Mouse (Mus musculus): ENCODE data around the gene Tmem63c. TPM values are rescaled to one million over a fixed set of nuclear protein-coding genes. Genes with fewer than 3 reads are reported as not detected.

The Tmem63c gene
- total and polyA plus RNA-seq, 3 experiments: not detected

DNA sequence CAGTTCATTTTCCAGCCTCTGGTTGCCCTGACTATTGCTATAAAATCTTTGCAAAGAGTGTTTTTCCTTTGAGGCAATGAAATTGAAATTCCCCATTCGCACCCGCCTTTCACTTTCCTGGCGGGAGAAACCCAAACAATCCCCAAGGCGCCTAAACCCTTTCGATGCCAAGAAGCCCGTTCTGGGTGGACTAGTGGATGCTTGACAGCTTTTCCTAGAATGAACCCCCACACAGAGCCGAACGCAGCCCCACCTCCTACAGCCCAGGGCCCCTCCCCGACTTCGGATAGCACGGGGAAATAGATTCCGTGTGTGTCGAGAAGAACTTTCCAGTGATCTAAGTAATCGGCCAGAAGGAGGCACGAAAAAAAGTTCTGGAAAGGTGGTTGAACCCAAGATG, 31.8 kb upstream of the Tmem63c start:
- ATAC-seq (ENCODE audit: extremely low read depth, insufficient number of reproducible peaks, low FRiP score, poor library complexity, severe bottlenecking) (no peak), DNase-seq (ENCODE audit: low spot score) (no peak)
- Histone ChIP-seq H3K36me3 (replicated peaks) (no peaks in the 10 kb centered on the region), H3K9me3 (replicated peaks) (no peaks in the 10 kb centered on the region), H3K4me3 (ENCODE audit: low read depth, low read length) (no peak overlapping the region), H3K4me1 (ENCODE audit: insufficient read depth, low read depth, low read length) (no peaks in the 10 kb centered on the region), H3K27me3 (ENCODE audit: insufficient read depth, low read length) (peaks cover 14% of the 10 kb centered on the region; the same call in 1 of the 2 replicates)
- no peak for TF ChIP-seq CTCF (IDR thresholded peaks at IDR 0.05; ENCODE audit: low read depth, low read length)
- no peak for TF ChIP-seq GATA1 (IDR thresholded peaks at IDR 0.05; ENCODE audit: borderline replicate concordance, low read length)
- TF ChIP-seq TAL1 (conservative IDR thresholded peaks at IDR 0.05; ENCODE audit: low read depth, low read length): no peak
- TF ChIP-seq POLR2AphosphoS5 (IDR thresholded peaks at IDR 0.05; ENCODE audit: insufficient replicate concordance, low read depth, low read length): no peak
- TF ChIP-seq GATA2 (IDR thresholded peaks at IDR 0.05; ENCODE audit: borderline replicate concordance, low read depth, low read length): no peak

DNA sequence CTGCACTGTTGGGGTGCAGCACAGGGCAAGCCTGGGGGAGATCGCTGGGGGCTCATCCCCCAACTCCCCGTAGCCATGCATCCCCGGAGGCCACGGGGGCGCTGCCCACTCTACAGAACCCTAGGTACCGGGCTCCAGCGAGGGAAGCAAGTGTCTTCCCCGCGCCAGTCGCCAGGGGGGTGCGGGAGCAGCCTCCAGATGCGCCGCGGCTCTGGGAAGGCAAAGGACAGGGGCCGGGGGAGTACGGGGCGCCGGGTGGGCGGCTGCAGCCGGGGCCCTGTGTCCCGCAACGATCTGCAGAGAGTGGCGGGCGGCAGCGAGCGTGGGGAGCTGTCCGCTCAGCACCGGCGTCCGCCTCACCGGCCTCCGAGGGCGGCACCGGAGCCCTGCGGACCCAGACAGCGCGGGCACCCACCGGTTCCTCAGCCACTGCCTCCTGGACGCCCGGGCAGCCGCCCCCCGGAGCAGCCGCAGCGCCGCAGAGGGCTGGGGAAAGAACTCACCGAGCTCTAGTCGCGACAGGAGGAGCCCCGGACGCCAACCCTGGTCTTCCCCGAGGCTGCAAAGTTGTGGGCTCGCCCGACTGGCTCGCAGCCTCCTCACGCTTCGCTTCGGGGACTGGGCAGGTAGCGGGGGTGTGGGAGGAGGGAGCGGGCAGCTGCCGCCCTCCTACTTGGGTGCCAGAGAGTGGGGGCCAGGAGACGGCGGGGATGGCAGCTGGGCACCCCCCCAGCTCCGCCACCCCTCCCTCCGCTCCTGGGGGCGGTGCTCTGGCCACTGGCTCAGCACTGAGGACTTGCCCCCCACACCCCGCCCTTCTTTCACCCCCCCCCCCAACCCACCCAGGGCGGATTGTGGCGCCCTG, 31.0 kb upstream of the Tmem63c start, which contains the start of gene Zdhhc22:
Zdhhc22 (minus strand) TSS at position 541 of the 865 bp plus-strand sequence.
- no peaks in the 10 kb centered on the region for H3K9me3 ChIP-seq (replicated peaks)

DNA sequence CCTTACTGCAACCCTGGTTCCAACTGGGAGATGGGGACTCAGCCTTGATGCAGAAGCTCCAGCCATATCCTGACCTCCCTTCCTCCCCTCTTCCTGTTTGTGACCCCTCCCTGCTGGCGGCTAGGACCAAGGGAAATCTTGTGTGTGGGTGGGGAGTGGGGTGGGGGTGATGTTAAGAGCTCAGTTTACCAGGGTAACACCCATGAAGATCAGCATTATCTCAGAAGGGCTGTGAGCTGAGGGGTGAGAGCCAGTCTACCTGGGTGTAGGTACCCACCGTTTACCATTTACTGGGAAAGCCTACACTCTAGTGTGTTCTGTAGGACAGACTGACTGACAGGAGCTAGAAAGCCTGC, 30.4 kb upstream of the Tmem63c start:
- no peak for ATAC-seq (ENCODE audit: extremely low read depth, insufficient number of reproducible peaks, low FRiP score, poor library complexity, severe bottlenecking)
- no peaks in the 10 kb centered on the region for H3K36me3 ChIP-seq (replicated peaks)
- no peaks in the 10 kb centered on the region for H3K4me1 ChIP-seq (ENCODE audit: insufficient read depth, low read depth, low read length)
- no peak overlapping the region for H3K4me3 ChIP-seq (ENCODE audit: low read depth, low read length)
- no peak for DNase-seq (ENCODE audit: low spot score)
- peaks cover 14% of the 10 kb centered on the region; the same call in 1 of the 2 replicates for H3K27me3 ChIP-seq (ENCODE audit: insufficient read depth, low read length)
- H3K9me3 ChIP-seq (replicated peaks): no peaks in the 10 kb centered on the region
- TF ChIP-seq CTCF (IDR thresholded peaks at IDR 0.05; ENCODE audit: low read depth, low read length) (no peak), TAL1 (conservative IDR thresholded peaks at IDR 0.05; ENCODE audit: low read depth, low read length) (no peak), GATA1 (IDR thresholded peaks at IDR 0.05; ENCODE audit: borderline replicate concordance, low read length) (no peak)

More for the DNA sequence above, 31.0 kb upstream of the Tmem63c start, which contains the start of gene Zdhhc22:
- DNase-seq (ENCODE audit: low spot score): no peak
- TF ChIP-seq TAL1 (conservative IDR thresholded peaks at IDR 0.05; ENCODE audit: low read depth, low read length) (no peak), POLR2AphosphoS5 (IDR thresholded peaks at IDR 0.05; ENCODE audit: insufficient replicate concordance, low read depth, low read length) (no peak), CTCF (IDR thresholded peaks at IDR 0.05; ENCODE audit: low read depth, low read length) (no peak), GATA1 (IDR thresholded peaks at IDR 0.05; ENCODE audit: borderline replicate concordance, low read length) (no peak), GATA2 (IDR thresholded peaks at IDR 0.05; ENCODE audit: borderline replicate concordance, low read depth, low read length) (no peak)
- H3K4me1 ChIP-seq (ENCODE audit: insufficient read depth, low read depth, low read length): no peaks in the 10 kb centered on the region
- no peak for ATAC-seq (ENCODE audit: extremely low read depth, insufficient number of reproducible peaks, low FRiP score, poor library complexity, severe bottlenecking)
- no peak within 1 kb of the TSS for H3K4me3 ChIP-seq (ENCODE audit: low read depth, low read length)
- H3K36me3 ChIP-seq (replicated peaks): no peaks in the 10 kb centered on the region
- H3K27me3 ChIP-seq (ENCODE audit: insufficient read depth, low read length): peaks cover 14% of the 10 kb centered on the region; the same call in 1 of the 2 replicates

DNA sequence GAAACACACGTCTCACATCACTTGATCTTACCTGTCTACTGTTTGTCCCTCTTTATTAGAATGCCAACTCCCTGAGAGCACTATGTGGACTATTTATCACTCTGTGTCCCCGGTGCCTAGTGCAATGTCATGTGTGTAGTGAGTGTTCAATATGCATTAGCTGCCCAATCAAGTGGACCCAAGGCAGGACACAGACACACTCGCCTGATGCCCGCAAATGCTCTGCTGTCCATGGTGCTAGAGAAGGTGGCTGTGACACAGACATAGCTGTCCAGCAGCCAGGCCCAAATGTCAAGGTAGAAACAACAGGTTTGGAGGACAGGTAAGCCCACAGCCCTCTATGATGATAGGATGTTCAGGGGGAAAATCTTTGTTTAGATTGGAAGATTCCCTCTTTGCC, 27.0 kb upstream of the Tmem63c start:
- H3K4me3 ChIP-seq (ENCODE audit: low read depth, low read length): no peak overlapping the region
- H3K27me3 ChIP-seq (ENCODE audit: insufficient read depth, low read length): peaks cover 8% of the 10 kb centered on the region
- TF ChIP-seq CTCF (IDR thresholded peaks at IDR 0.05; ENCODE audit: low read depth, low read length): no peak
- no peak for TF ChIP-seq GATA1 (IDR thresholded peaks at IDR 0.05; ENCODE audit: borderline replicate concordance, low read length)
- no peak for TF ChIP-seq TAL1 (conservative IDR thresholded peaks at IDR 0.05; ENCODE audit: low read depth, low read length)
- TF ChIP-seq POLR2AphosphoS5 (IDR thresholded peaks at IDR 0.05; ENCODE audit: insufficient replicate concordance, low read depth, low read length): no peak
- TF ChIP-seq GATA2 (IDR thresholded peaks at IDR 0.05; ENCODE audit: borderline replicate concordance, low read depth, low read length): no peak
- ATAC-seq (ENCODE audit: extremely low read depth, insufficient number of reproducible peaks, low FRiP score, poor library complexity, severe bottlenecking): no peak
- no peak for DNase-seq (ENCODE audit: low spot score)
- H3K9me3 ChIP-seq (replicated peaks): no peaks in the 10 kb centered on the region
- no peaks in the 10 kb centered on the region for H3K36me3 ChIP-seq (replicated peaks)
- H3K4me1 ChIP-seq (ENCODE audit: insufficient read depth, low read depth, low read length): no peaks in the 10 kb centered on the region

DNA sequence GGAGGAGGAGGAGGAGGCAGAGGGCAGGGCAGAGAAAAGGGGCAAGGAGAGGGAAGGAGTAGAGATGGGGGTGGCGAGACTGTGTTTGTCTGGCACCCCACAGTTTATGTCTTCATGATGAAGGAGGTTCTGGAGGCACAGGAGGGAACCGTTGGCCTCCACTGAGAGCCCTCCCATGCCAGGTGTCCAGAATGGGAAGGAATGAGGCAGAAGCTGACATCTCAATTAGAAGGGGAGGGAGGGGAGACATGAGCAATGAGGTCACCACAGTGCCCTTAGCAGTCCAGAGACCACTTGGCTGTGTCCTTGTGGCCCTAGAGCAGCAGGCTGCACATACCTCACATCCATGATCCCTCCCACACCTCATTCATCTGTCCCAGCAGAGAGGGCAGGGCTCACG, 26.4 kb upstream of the Tmem63c start:
- ATAC-seq (ENCODE audit: extremely low read depth, insufficient number of reproducible peaks, low FRiP score, poor library complexity, severe bottlenecking): no peak
- no peaks in the 10 kb centered on the region for H3K36me3 ChIP-seq (replicated peaks)
- no peak overlapping the region for H3K4me3 ChIP-seq (ENCODE audit: low read depth, low read length)
- TF ChIP-seq TAL1 (conservative IDR thresholded peaks at IDR 0.05; ENCODE audit: low read depth, low read length) (no peak), GATA2 (IDR thresholded peaks at IDR 0.05; ENCODE audit: borderline replicate concordance, low read depth, low read length) (no peak), GATA1 (IDR thresholded peaks at IDR 0.05; ENCODE audit: borderline replicate concordance, low read length) (no peak), CTCF (IDR thresholded peaks at IDR 0.05; ENCODE audit: low read depth, low read length) (no peak), POLR2AphosphoS5 (IDR thresholded peaks at IDR 0.05; ENCODE audit: insufficient replicate concordance, low read depth, low read length) (no peak)
- no peak for DNase-seq (ENCODE audit: low spot score)
- H3K4me1 ChIP-seq (ENCODE audit: insufficient read depth, low read depth, low read length): no peaks in the 10 kb centered on the region
- H3K27me3 ChIP-seq (ENCODE audit: insufficient read depth, low read length): peaks cover 6% of the 10 kb centered on the region
- H3K9me3 ChIP-seq (replicated peaks): no peaks in the 10 kb centered on the region

DNA sequence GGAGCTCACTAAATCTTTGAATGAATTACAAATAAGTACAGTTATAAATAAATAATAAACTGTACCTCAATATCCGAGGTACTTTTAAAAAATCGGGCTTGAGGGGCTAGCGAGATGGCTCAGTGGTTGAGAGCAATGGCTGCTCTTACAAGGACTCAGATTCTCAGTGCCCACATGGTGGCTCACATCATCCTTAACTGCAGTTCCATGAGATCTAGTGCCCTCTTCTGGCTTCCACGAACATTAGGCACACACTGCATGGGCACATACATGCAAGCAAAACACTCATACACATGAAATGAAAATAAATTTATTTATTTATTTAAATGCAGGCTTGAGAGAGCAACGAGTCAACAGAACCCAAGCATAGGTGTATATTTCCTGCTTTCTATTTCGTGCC, 25.2 kb upstream of the Tmem63c start:
- Histone ChIP-seq H3K36me3 (replicated peaks) (no peaks in the 10 kb centered on the region), H3K27me3 (ENCODE audit: insufficient read depth, low read length) (peaks cover 6% of the 10 kb centered on the region; the same call in 1 of the 2 replicates), H3K4me1 (ENCODE audit: insufficient read depth, low read depth, low read length) (peaks cover 5% of the 10 kb centered on the region; the same call in 1 of the 2 replicates), H3K4me3 (ENCODE audit: low read depth, low read length) (no peak overlapping the region), H3K9me3 (replicated peaks) (no peaks in the 10 kb centered on the region)
- no peak for ATAC-seq (ENCODE audit: extremely low read depth, insufficient number of reproducible peaks, low FRiP score, poor library complexity, severe bottlenecking)
- DNase-seq (ENCODE audit: low spot score): no peak
- no peak for TF ChIP-seq GATA2 (IDR thresholded peaks at IDR 0.05; ENCODE audit: borderline replicate concordance, low read depth, low read length)
- TF ChIP-seq CTCF (IDR thresholded peaks at IDR 0.05; ENCODE audit: low read depth, low read length): no peak
- no peak for TF ChIP-seq POLR2AphosphoS5 (IDR thresholded peaks at IDR 0.05; ENCODE audit: insufficient replicate concordance, low read depth, low read length)
- TF ChIP-seq TAL1 (conservative IDR thresholded peaks at IDR 0.05; ENCODE audit: low read depth, low read length): no peak
- TF ChIP-seq GATA1 (IDR thresholded peaks at IDR 0.05; ENCODE audit: borderline replicate concordance, low read length): no peak

Data from G1E (cell line).